Mouse (Mus musculus) stomach, embryonic 15.5 days (tissue): ENCODE data around the gene Krt35. TPM values are rescaled to one million over a fixed set of nuclear protein-coding genes. Genes with fewer than 3 reads are reported as not detected.

ENCODE experiments used
- ATAC-seq: fragments of 200-750 bp; cut with Nextera tagmentation; 2 replicates; pipeline ENCODE4 v1.8.0; 2017; ENCODE audit warnings: low read depth, moderate number of reproducible peaks, moderate TSS enrichment; ENCODE audit not compliant: insufficient read depth, low FRiP score
- H3K27ac ChIP-seq: fragments of 300-500 bp; sonication (generic); 2 replicates; pipeline ENCODE4 v1.5.1; 2015; ENCODE audit warnings: mild to moderate bottlenecking, inconsistent platforms
- H3K27me3 ChIP-seq: fragments of 300-500 bp; sonication (generic); replicated peaks from 2 replicates; pipeline ENCODE4 v1.6.1; 2015; ENCODE audit warnings: inconsistent platforms
- H3K36me3 ChIP-seq: fragments of 300-500 bp; sonication (generic); 2 replicates; pipeline ENCODE4 v1.6.1; 2015; ENCODE audit warnings: inconsistent platforms
- H3K4me1 ChIP-seq: fragments of 300-500 bp; sonication (generic); 2 replicates; pipeline ENCODE4 v1.6.1; 2015; ENCODE audit warnings: inconsistent platforms
- H3K4me2 ChIP-seq: fragments of 300-500 bp; sonication (generic); 2 replicates; pipeline ENCODE4 v1.6.1; 2015; ENCODE audit warnings: mild to moderate bottlenecking, inconsistent platforms
- H3K4me3 ChIP-seq: fragments of 300-500 bp; sonication (generic); replicated peaks from 2 replicates; pipeline ENCODE4 v1.5.1; 2015; ENCODE audit warnings: inconsistent platforms
- H3K9ac ChIP-seq: fragments of 300-500 bp; sonication (generic); 2 replicates; pipeline ENCODE4 v1.6.1; 2015; ENCODE audit warnings: inconsistent platforms
- H3K9me3 ChIP-seq: fragments of 300-500 bp; sonication (generic); 2 replicates; pipeline ENCODE4 v1.6.1; 2016; ENCODE audit warnings: inconsistent platforms
- WGBS: fragments of 180-500 bp; shearing (Covaris S2); methylation state at CpG from one replicate; pipeline ENCODE4 v1.1.7; 2015; 5-methylcytosine and 5-hydroxymethylcytosine counted together
- polyA plus RNA-seq: library from polyadenylated mRNA; unstranded; fragments of >200 nt; fragmentation: Nextera tagmentation; extraction: Ambion mirVana; gene quantifications from 2 replicates; pipeline ENCODE4 v1.2.1, GENCODE M21; 2015

Gene Krt35
- polyA plus RNA-seq = 0.32 TPM in 1 of 2 replicates, not detected in the other

DNA sequence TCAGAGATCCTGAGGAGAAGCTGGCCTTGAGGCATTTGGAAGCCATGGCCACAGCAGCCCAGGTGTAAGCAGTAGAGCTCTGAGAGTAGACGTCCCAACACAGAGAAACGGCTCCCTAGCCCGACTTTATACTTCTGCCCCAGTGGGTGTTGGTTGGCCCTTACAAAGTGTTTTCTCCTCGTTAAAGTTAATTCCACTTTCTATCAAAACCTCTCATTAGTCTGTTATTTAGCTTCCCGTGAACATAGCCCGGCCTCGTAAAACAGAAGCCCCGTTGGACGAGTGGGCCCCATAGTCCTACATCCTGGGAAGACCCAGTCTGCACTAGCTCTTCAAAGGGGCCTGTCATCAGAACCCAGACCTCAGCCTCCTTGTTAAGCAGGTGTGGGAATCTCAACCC, at the start of gene Krt35:
Krt35 (minus strand) TSS at position 101 of the 400 bp plus-strand sequence.
- Histone ChIP-seq H3K9ac (no peak within 1 kb of the TSS), H3K4me1 (no peaks in the 10 kb centered on the region), H3K9me3 (no peaks in the 10 kb centered on the region), H3K27me3 (no peaks in the 10 kb centered on the region), H3K27ac (no peak within 1 kb of the TSS), H3K36me3 (no peaks in the 10 kb centered on the region), H3K4me3 (no peak within 1 kb of the TSS), H3K4me2 (no peak within 1 kb of the TSS)
- 88% methylated on average over 9 of the region's 9 CpGs for WGBS
- ATAC-seq = no peak

DNA sequence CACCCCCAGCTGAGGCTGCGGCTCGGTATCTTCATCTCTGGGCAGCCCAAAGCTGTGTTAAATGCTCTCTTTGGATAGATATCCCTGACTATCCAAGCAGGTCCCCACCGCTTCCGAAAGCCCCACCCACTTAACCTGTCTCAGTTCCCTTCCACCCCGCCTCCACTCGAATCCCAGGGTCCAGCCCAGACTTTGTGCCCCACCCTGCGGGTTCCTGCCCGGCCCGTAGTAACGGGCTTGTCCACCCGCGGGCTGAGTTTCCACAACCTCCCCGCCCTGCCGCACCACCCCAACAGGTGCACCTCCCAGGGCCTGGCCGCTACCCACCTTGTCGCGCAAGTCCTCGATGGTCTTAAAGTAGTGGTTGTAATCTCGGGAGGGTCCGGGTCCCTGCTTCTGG, 49.1 kb upstream of the Krt35 start:
- Histone ChIP-seq H3K4me2 (peak overlapping the region; percentile 49), H3K9ac (peak overlapping the region; percentile 19; the same call in 1 of the 2 replicates), H3K36me3 (no peaks in the 10 kb centered on the region), H3K4me1 (peaks cover 5% of the 10 kb centered on the region; the same call in 1 of the 2 replicates), H3K9me3 (no peaks in the 10 kb centered on the region), H3K27ac (peak overlapping the region; percentile 91), H3K4me3 (peak overlapping the region; percentile 51), H3K27me3 (peaks cover 13% of the 10 kb centered on the region; the same call in 1 of the 2 replicates)
- WGBS = 1% methylated on average over 20 of the region's 20 CpGs
- peak; percentile 29 for ATAC-seq

DNA sequence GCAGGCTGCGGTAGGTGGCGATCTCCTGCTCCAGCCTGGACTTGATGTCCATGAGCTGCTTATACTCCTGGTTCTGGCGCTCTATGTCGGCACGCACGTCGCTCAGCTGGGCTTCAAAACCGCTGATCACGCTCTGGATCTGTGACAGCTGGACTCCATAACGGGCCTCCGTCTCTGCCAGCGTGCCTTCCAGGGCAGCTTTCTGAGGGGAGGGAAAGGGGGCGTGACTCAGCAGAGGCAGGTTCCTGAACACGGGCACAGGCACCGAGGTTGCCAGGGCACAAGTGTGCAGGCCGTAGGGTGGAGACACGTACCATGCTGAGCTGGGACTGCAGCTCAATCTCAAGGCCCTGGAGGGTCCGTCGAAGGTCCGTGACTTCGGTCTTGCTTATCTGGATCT, 44.9 kb upstream of the Krt35 start:
- H3K4me1 ChIP-seq = peaks cover 10% of the 10 kb centered on the region; the same call in 1 of the 2 replicates
- no peaks in the 10 kb centered on the region for H3K9me3 ChIP-seq
- peak overlapping the region; percentile 32; the same call in 1 of the 2 replicates for H3K27ac ChIP-seq
- no peak overlapping the region for H3K9ac ChIP-seq
- ATAC-seq = no peak
- no peak overlapping the region for H3K4me3 ChIP-seq
- H3K4me2 ChIP-seq = 0 out of 2 replicates have a peak overlapping the region, but pooled peaks have one; percentile 23
- WGBS = 71% methylated on average over 21 of the region's 21 CpGs
- no peaks in the 10 kb centered on the region for H3K36me3 ChIP-seq
- peaks cover 13% of the 10 kb centered on the region; the same call in 1 of the 2 replicates for H3K27me3 ChIP-seq

DNA sequence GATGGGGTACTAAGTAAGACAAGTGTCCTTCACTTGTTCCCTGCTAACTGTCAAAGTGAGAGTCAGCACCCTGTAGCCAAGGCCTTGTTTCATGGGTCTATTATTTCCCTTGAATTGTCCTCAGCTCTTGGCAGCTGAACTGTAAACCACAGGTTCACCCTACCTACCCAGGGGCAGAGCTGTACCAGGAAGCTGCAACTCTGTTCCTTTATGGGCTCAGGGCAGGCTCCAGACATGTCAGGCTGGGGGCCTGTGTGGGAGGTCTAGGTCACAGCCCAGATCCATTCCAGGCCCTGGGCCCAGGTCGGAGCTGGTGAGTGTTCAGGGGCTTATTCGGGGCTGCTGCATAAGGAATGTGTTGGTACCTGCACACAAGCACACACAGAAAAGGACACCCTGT, 43.4 kb upstream of the Krt35 start:
- Histone ChIP-seq H3K9ac (no peak overlapping the region), H3K27me3 (0 out of 2 replicates have a peak, but pooled peaks cover 3% of the 10 kb centered on the region), H3K27ac (peak overlapping the region; percentile 84), H3K4me3 (no peak overlapping the region), H3K9me3 (no peaks in the 10 kb centered on the region), H3K36me3 (no peaks in the 10 kb centered on the region), H3K4me2 (no peak overlapping the region), H3K4me1 (0 out of 2 replicates have a peak, but pooled peaks cover 4% of the 10 kb centered on the region)
- ATAC-seq = peak; percentile 16; the same call in 1 of the 2 replicates
- 59% methylated on average over 2 of the region's 2 CpGs for WGBS

DNA sequence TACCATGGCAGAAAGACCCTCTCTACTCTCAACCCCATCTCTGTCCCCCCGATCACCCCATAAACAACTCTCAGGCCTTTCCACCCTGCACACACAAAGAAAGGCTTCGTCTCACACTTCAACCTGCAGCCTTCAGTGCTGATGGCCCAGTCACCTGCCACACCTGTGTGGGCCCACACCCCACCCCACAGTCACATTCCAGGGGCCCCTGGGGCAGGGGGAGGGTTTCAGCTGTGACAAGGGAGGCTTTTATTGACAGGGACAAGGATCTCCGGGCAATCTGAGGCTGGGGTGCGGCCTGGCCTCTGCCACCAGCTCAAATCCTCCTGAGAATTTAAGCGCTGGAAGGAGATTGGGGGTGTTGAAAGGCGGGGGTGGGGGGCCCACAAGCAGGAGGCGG, 42.8 kb upstream of the Krt35 start:
- H3K27me3 ChIP-seq = no peaks in the 10 kb centered on the region
- 0 out of 2 replicates have a peak, but pooled peaks cover 4% of the 10 kb centered on the region for H3K4me1 ChIP-seq
- H3K9ac ChIP-seq = no peak overlapping the region
- H3K27ac ChIP-seq = peak overlapping the region; percentile 84
- no peaks in the 10 kb centered on the region for H3K9me3 ChIP-seq
- no peaks in the 10 kb centered on the region for H3K36me3 ChIP-seq
- ATAC-seq = peak; percentile 62
- no peak overlapping the region for H3K4me3 ChIP-seq
- H3K4me2 ChIP-seq = no peak overlapping the region
- WGBS = 47% methylated on average over 7 of the region's 7 CpGs

DNA sequence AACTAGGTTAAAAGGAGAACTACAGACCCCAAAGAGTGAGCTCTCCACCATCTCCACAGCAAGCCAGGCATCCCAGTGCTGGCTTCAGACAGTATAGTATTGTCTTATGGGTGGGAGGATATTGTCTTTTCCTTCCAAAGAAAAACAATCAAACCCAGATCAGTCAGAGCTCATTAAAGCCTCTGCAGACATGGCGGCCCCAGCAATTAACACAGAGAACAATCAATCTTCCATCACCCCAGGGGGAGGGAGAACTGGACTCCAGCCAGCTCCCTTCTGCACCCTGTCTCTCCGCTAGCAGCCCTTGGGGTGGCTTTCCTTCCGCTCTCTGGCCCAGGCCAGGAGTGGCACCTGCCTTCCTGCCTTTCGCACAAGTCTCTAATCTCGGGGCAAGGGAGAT, 41.7 kb upstream of the Krt35 start:
- peak overlapping the region; percentile 54 for H3K27ac ChIP-seq
- no peak overlapping the region for H3K4me3 ChIP-seq
- ATAC-seq = no peak
- no peaks in the 10 kb centered on the region for H3K9me3 ChIP-seq
- no peaks in the 10 kb centered on the region for H3K27me3 ChIP-seq
- 0 out of 2 replicates have a peak, but pooled peaks cover 4% of the 10 kb centered on the region for H3K4me1 ChIP-seq
- no peak overlapping the region for H3K4me2 ChIP-seq
- 38% methylated on average over 5 of the region's 5 CpGs for WGBS
- H3K36me3 ChIP-seq = no peaks in the 10 kb centered on the region
- H3K9ac ChIP-seq = no peak overlapping the region

DNA sequence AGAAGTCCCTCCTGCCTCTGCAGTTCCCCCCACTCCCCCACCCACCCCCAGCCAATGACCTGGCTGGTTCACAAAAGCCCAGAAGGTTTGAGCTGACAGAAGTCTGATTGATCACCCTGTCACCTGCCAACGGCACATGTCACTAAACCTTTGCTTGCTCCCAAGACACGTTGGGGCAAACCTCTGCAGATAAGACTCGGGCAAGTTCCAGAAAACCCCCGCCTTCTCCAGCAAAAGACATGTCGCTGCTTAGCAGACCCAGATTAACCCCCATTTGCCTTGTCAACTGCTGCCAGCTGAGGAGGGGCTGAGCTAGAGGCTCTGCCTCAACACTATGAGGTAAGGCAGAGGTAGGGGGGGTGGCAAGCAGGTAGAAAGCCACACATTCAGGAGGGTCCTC, 40.5 kb upstream of the Krt35 start:
- H3K27ac ChIP-seq = peak overlapping the region; percentile 64; the same call in 1 of the 2 replicates
- ATAC-seq = 0 out of 2 replicates have a peak, but pooled peaks have one; percentile 4

DNA sequence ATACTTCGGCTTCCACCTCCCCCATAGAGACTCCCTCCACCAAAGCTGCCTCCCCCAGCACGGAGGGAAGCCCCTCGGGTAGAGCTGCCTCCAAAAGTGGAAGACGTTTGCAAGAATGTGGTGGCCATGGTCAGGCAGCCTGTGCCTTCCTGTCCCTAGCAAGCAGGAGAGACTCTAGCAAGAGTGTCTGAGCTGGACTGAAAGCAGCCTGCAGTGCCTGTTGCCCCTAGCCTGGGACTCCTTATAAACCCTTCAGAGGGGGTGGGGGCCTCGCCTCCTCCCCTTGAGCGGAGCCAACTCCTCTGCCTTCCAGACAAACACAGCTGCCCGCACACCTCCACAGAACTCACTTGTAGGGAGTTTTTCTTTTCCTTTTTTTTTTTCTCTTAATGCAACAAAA, 39.7 kb upstream of the Krt35 start, which contains the start of gene Krt15:
Krt15 (minus strand) TSS at position 198 of the 400 bp plus-strand sequence.
- Histone ChIP-seq H3K27me3 (no peaks in the 10 kb centered on the region), H3K9me3 (no peaks in the 10 kb centered on the region), H3K36me3 (no peaks in the 10 kb centered on the region), H3K4me1 (0 out of 2 replicates have a peak, but pooled peaks cover 4% of the 10 kb centered on the region), H3K27ac (peak within 1 kb of the TSS; percentile 64; the same call in 1 of the 2 replicates), H3K4me3 (peak within 1 kb of the TSS; percentile 20), H3K9ac (no peak within 1 kb of the TSS), H3K4me2 (no peak within 1 kb of the TSS)
- WGBS = 37% methylated on average over 7 of the region's 7 CpGs
- ATAC-seq = no peak

More for the DNA sequence above, 40.5 kb upstream of the Krt35 start:
- Histone ChIP-seq H3K4me2 (no peak overlapping the region), H3K9ac (no peak overlapping the region), H3K4me3 (no peak overlapping the region), H3K4me1 (0 out of 2 replicates have a peak, but pooled peaks cover 4% of the 10 kb centered on the region), H3K27me3 (no peaks in the 10 kb centered on the region), H3K9me3 (no peaks in the 10 kb centered on the region), H3K36me3 (no peaks in the 10 kb centered on the region)
- 14% methylated on average over 5 of the region's 5 CpGs for WGBS

DNA sequence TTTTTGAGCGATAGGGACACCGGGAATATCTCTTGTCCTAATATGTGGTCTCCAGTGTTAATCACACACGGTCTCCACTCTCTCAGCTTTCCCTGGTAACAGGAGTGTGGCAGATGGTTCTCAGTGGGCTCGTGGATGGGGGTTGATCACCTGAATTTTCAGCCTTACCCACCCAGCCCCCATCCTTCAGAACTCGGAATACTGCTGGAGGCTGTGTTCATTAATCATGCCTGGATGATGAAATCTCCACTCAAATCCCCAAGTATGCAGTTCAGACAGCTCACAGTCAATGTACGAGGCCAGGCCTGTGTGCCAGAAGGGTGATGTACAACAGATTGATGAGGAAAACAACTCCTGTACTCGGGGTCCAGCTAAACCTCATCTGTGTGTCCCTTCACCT, 28.9 kb upstream of the Krt35 start:
- Histone ChIP-seq H3K4me1 (no peaks in the 10 kb centered on the region), H3K9ac (no peak overlapping the region), H3K27me3 (no peaks in the 10 kb centered on the region), H3K36me3 (no peaks in the 10 kb centered on the region), H3K27ac (no peak overlapping the region), H3K4me2 (no peak overlapping the region), H3K4me3 (no peak overlapping the region), H3K9me3 (no peaks in the 10 kb centered on the region)
- 64% methylated on average over 7 of the region's 7 CpGs for WGBS
- ATAC-seq = no peak

DNA sequence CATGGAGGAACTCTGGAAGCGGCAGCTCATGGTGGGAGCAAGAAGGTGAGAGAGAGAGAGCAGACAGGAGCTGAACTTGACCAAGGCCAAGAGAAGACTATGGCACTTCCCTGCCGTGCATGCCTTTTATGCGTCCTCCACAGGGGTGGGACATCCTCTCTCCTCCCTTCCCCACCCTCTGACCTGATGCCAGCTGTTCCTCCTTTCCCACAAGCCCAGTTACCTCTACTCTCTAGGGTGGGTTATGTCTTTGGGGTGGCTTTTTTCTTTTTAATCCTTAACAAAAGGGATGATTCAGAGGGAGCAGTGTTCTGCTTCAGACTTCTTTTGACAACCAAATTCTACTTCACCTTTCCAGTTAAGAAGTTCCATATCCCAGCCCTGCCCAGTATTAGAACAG, 25.4 kb upstream of the Krt35 start, which contains the start of gene Krt13:
Krt13 (minus strand) TSS at position 101 of the 400 bp plus-strand sequence.
- Histone ChIP-seq H3K27ac (no peak within 1 kb of the TSS), H3K9ac (no peak within 1 kb of the TSS), H3K27me3 (no peaks in the 10 kb centered on the region), H3K9me3 (no peaks in the 10 kb centered on the region), H3K36me3 (no peaks in the 10 kb centered on the region), H3K4me3 (no peak within 1 kb of the TSS; the same call in 1 of the 2 replicates), H3K4me2 (no peak within 1 kb of the TSS), H3K4me1 (no peaks in the 10 kb centered on the region)
- ATAC-seq = no peak
- WGBS = 75% methylated on average over 3 of the region's 3 CpGs

DNA sequence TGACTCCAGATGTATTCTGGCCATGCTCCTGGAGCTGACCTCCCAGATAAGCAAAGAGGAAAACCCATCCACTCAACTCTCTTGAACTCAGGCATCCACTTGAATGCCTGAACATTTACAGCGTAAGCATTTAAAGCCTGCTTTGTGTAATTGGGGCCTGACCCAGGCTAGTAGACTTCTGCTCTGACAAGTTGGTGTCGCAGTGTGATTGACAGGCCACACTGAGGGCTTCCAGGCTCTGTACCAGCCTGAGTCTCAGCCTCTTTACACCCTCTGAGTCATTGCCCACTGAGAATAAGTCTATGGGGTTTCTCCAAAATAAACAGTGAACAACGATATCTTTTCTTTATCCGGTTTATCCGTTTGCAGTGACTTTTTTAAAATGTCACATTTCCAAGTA, 24.3 kb upstream of the Krt35 start:
- WGBS = 76% methylated on average over 5 of the region's 5 CpGs
- Histone ChIP-seq H3K9me3 (no peaks in the 10 kb centered on the region), H3K27ac (no peak overlapping the region), H3K4me1 (no peaks in the 10 kb centered on the region), H3K4me3 (peak overlapping the region; percentile 9; the same call in 1 of the 2 replicates), H3K27me3 (no peaks in the 10 kb centered on the region), H3K9ac (no peak overlapping the region), H3K36me3 (no peaks in the 10 kb centered on the region), H3K4me2 (no peak overlapping the region)
- no peak for ATAC-seq

DNA sequence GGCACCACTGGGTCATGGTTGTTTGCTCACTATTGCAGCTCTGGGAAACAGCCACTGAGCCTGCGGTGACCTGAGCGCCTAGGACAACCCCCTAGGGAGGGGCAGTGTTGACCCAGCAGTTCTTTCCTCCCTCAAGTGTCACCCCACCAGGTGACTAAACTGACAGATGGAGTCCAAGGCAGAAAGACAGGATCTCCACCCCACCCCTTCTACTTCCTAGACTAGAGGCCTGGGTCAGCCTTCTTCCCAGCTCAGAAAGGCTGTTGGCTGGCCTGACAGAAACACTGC, 17.6 kb upstream of the Krt35 start:
- WGBS = 58% methylated on average over 2 of the region's 2 CpGs
- Histone ChIP-seq H3K4me3 (no peak overlapping the region), H3K36me3 (no peaks in the 10 kb centered on the region), H3K27ac (peak overlapping the region; percentile 64), H3K27me3 (no peaks in the 10 kb centered on the region), H3K4me2 (no peak overlapping the region), H3K9ac (no peak overlapping the region), H3K4me1 (no peaks in the 10 kb centered on the region), H3K9me3 (no peaks in the 10 kb centered on the region)
- ATAC-seq = no peak; the same call in 1 of the 2 replicates
